Mouse (Mus musculus): ENCODE data around the gene Mthfsd. TPM values are rescaled to one million over a fixed set of nuclear protein-coding genes. Genes with fewer than 3 reads are reported as not detected.
"Not testable (repeated sequence)": the region's sequence is repeated elsewhere in the genome, so short reads cannot be mapped to it uniquely, and the experiment has no call there.

Gene Mthfsd
- polyA plus RNA-seq (2015; fragmentation: Nextera tagmentation; extraction: Ambion mirVana): 36.1 and 37.7 TPM in 2 replicates

DNA sequence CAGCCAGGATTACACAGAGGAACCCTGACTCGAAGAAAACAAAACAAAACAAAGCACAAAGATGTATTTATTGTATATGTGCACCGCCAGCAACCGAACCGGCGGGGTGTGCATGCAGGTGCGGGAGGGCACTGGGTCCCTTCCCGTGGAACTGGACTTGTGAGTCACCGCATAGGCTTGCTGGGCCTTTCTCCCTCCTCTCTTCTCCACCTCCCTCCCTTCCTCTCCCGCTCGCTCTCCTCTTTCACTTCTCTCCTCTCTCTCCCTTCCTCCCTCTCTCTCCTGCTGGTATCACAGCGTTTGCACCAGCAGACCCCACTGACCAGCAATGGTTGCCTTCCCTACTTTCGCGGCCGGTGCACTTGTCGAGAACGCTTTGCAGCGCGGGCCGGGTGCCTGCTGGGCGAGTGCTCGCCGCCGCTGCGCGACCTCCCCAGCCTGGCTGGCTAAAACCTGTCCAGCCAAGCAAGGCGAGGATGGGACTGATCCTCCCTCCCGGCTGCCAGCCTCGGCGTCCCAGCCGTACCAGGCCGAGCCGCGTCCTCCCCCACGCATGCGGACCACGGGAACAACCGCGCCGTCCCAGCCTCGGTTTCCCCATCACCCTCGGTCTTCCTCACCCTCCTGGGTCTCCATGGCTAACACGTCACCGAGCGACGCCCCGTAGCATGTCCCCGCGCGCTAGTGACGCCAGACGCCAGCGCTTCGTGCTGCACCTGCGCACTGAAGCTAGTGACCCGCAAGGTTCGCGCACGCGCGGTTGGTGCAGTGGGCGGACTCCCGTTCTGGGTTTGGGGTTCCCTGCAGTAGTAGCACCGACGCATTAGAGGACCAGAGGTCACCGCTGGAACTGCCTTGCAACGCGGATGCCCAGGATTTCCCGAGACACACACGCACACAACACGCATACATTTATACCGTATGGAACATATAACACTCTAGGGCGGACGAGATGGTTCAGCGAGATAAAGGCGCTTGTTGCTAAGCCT, at the start of gene Mthfsd:
Mthfsd (minus strand) TSS at position 725 of the 989 bp plus-strand sequence.
- Histone ChIP-seq H3K27ac (ENCODE audit: low read length) (peak within 1 kb of the TSS; percentile 86), H3K4me3 (ENCODE audit: low read depth, low read length) (peak within 1 kb of the TSS; percentile 84), H3K4me1 (ENCODE audit: insufficient read depth, low read depth, low read length) (no peaks in the 10 kb centered on the region; the same call in 1 of the 2 replicates), H3K4me2 (replicated peaks; ENCODE audit: low read depth, low read length) (peak within 1 kb of the TSS; percentile 90), H3K9me3 (ENCODE audit: low read length) (no peaks in the 10 kb centered on the region), H3K27me3 (replicated peaks; ENCODE audit: insufficient read depth, low read length) (no peaks in the 10 kb centered on the region), H3K9ac (replicated peaks; ENCODE audit: low read depth) (peak within 1 kb of the TSS; percentile 72), H3K36me3 (ENCODE audit: insufficient read depth, low read length) (0 out of 2 replicates have a peak, but pooled peaks cover 4% of the 10 kb centered on the region)
- TF ChIP-seq EP300 (IDR thresholded peaks at IDR 0.05): no peak
- TF ChIP-seq CTCF (IDR thresholded peaks at IDR 0.05): no peak
- ATAC-seq (peak; percentile 95), DNase-seq (ENCODE audit: low spot score) (peak; percentile 98)
- WGBS: 2% methylated on average over 74 of the region's 75 CpGs

DNA sequence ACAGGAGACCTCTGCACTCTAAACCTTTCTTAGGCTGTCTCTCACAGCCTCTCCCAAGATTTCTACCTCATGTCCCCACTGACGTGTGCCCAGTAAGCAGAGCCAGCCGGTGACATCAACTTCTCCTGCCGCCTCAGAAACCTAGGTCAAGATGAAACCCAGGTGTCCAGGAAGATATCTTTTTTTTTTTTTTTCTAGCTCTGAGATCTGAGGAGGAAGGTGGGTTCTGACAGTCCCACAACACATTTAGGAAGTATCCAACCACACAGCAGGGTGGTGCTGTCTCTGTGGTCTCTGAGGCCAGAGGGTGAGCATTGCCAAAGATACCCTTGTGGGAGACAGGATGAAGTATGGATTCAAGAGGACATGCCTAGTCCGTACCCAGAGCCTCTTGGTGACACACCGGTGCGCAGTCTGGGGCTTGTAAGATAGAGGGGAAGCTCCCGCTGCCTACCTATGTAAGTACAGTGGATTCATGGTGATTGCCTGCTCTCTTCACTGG, 48.8 kb upstream of the Mthfsd start:
- H3K9ac ChIP-seq (replicated peaks; ENCODE audit: low read depth): no peak overlapping the region
- H3K4me2 ChIP-seq (replicated peaks; ENCODE audit: low read depth, low read length): no peak overlapping the region
- TF ChIP-seq EP300 (IDR thresholded peaks at IDR 0.05) (no peak), CTCF (IDR thresholded peaks at IDR 0.05) (no peak)
- H3K4me1 ChIP-seq (ENCODE audit: insufficient read depth, low read depth, low read length): no peaks in the 10 kb centered on the region
- ATAC-seq (no peak), DNase-seq (ENCODE audit: low spot score) (no peak)
- H3K27me3 ChIP-seq (replicated peaks; ENCODE audit: insufficient read depth, low read length): no peaks in the 10 kb centered on the region
- H3K27ac ChIP-seq (ENCODE audit: low read length): no peak overlapping the region
- 90% methylated on average over 7 of the region's 7 CpGs for WGBS
- H3K9me3 ChIP-seq (ENCODE audit: low read length): no peaks in the 10 kb centered on the region
- no peak overlapping the region for H3K4me3 ChIP-seq (ENCODE audit: low read depth, low read length)
- H3K36me3 ChIP-seq (ENCODE audit: insufficient read depth, low read length): no peaks in the 10 kb centered on the region

DNA sequence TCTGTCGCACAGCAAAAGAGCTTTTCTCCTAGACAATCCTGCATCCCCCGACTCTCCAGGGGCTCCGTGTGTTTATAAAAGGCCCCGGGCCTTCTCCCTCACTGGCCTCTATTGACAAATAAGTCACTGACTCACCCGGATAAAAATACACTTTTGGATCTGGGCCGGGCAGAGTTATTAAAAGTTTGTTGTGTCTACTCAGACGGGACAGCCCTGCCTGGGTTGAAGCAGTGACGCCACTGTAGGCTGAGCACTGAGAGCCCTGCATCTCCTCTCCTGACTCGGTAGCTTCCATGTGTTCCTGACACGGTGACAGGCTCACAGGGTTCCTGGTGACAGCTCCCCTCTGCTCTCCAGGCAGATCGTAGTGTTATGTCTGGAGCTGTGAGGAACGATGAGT, 44.2 kb upstream of the Mthfsd start:
- TF ChIP-seq CTCF (IDR thresholded peaks at IDR 0.05) (no peak), EP300 (IDR thresholded peaks at IDR 0.05) (no peak; the same call in 1 of the 2 replicates)
- no peaks in the 10 kb centered on the region for H3K27me3 ChIP-seq (replicated peaks; ENCODE audit: insufficient read depth, low read length)
- ATAC-seq (peak; percentile 90), DNase-seq (ENCODE audit: low spot score) (peak; percentile 78)
- no peak overlapping the region for H3K27ac ChIP-seq (ENCODE audit: low read length)
- no peaks in the 10 kb centered on the region for H3K9me3 ChIP-seq (ENCODE audit: low read length)
- H3K4me3 ChIP-seq (ENCODE audit: low read depth, low read length): no peak overlapping the region
- 30% methylated on average over 12 of the region's 12 CpGs for WGBS
- no peak overlapping the region for H3K9ac ChIP-seq (replicated peaks; ENCODE audit: low read depth)
- no peaks in the 10 kb centered on the region for H3K4me1 ChIP-seq (ENCODE audit: insufficient read depth, low read depth, low read length)
- H3K4me2 ChIP-seq (replicated peaks; ENCODE audit: low read depth, low read length): no peak overlapping the region
- H3K36me3 ChIP-seq (ENCODE audit: insufficient read depth, low read length): no peaks in the 10 kb centered on the region

DNA sequence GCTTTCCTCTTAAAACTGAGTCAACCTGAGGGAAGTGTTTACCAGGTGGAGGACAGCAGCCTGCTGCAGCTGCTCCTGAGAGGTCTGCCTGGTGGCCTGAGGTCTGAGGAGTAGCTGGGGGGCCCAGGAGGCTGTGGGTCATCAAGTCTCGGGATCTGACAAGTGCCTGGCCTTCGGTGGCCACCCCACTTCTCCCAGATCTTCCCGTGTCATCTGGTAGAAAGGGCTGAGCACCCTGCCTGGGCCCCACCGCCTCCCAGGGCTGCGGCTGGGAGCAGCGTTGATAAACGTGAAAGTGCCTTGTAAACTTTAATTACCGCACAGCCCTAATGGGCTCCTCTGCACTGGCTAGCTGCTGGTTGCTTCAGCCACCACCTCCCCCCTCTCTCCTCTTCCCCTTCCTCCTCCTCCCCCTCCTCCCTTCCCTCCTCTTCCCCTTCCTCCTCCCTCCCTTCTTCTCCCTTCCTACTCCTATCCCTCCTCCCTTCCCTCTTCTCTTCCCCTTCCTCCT, 40.4 kb upstream of the Mthfsd start:
- Histone ChIP-seq H3K9ac (replicated peaks; ENCODE audit: low read depth) (no peak overlapping the region), H3K27ac (ENCODE audit: low read length) (no peak overlapping the region)
- no peak for DNase-seq (ENCODE audit: low spot score)

DNA sequence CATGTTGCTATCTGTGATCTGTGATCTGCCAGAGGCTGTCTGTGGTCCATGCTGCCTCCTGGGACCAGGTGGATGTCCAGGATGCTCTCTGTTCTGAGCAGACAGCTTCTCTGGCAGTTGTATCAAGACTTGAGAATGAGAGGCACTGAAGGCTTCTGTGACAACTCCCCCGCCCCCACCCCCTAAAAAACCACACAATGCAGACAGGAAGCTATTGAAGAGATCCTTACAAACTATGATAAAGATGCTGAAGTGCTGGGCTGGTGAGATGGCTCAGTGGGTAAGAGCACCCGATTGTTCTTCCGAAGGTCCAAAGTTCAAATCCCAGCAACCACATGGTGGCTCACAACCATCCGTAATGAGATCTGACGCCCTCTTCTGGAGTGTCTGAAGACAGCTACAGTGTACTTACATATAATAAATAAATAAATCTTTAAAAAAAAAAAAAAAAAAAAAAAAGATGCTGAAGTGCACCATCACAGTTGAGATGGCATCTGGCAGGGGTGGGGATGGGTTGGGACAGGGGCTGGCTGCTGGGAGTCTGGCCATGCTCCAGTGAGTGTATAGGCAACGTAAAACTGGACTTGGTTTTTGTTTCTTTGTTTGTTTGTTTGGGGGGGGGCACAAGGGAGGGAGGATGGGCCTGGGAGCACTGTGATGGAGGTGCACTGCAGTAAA, 37.4 kb upstream of the Mthfsd start:
- H3K4me1 ChIP-seq (ENCODE audit: insufficient read depth, low read depth, low read length); H3K27ac ChIP-seq (ENCODE audit: low read length); H3K36me3 ChIP-seq (ENCODE audit: insufficient read depth, low read length); H3K9me3 ChIP-seq (ENCODE audit: low read length); DNase-seq (ENCODE audit: low spot score); H3K9ac ChIP-seq (replicated peaks; ENCODE audit: low read depth); H3K27me3 ChIP-seq (replicated peaks; ENCODE audit: insufficient read depth, low read length); H3K4me2 ChIP-seq (replicated peaks; ENCODE audit: low read depth, low read length); H3K4me3 ChIP-seq (ENCODE audit: low read depth, low read length); ATAC-seq: not testable (repeated sequence)
- 63% methylated on average over 4 of the region's 6 CpGs for WGBS

More for the DNA sequence above, 40.4 kb upstream of the Mthfsd start:
- ATAC-seq: no peak
- WGBS: 11% methylated on average over 8 of the region's 8 CpGs
- H3K4me1 ChIP-seq (ENCODE audit: insufficient read depth, low read depth, low read length): no peaks in the 10 kb centered on the region
- H3K9me3 ChIP-seq (ENCODE audit: low read length): no peaks in the 10 kb centered on the region
- H3K4me3 ChIP-seq (ENCODE audit: low read depth, low read length): no peak overlapping the region
- TF ChIP-seq EP300 (IDR thresholded peaks at IDR 0.05) (no peak), CTCF (IDR thresholded peaks at IDR 0.05) (no peak)
- H3K36me3 ChIP-seq (ENCODE audit: insufficient read depth, low read length): no peaks in the 10 kb centered on the region
- no peak overlapping the region for H3K4me2 ChIP-seq (replicated peaks; ENCODE audit: low read depth, low read length)
- no peaks in the 10 kb centered on the region for H3K27me3 ChIP-seq (replicated peaks; ENCODE audit: insufficient read depth, low read length)

DNA sequence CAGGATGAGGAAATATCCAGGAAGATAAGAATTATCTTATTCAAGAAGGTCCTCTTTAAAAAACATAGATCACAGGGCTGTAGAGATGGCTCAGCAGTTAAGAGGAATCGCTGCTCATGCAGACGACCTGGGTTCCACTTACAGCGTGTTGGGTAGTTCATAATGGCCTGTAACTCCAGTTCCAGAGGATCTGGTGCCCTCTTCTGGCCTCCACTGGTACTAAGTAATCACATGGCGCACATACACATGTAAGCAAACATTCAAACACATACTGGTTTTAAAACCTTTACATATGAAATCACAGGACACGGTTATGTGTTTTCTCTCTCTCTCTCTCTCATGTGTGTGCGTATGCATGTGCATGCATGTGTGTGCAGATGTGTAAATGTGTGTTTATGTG, 28.7 kb upstream of the Mthfsd start:
- ATAC-seq: no peak
- Histone ChIP-seq H3K4me2 (replicated peaks; ENCODE audit: low read depth, low read length) (no peak overlapping the region), H3K27me3 (replicated peaks; ENCODE audit: insufficient read depth, low read length) (no peaks in the 10 kb centered on the region), H3K27ac (ENCODE audit: low read length) (no peak overlapping the region), H3K4me1 (ENCODE audit: insufficient read depth, low read depth, low read length) (no peaks in the 10 kb centered on the region), H3K9ac (replicated peaks; ENCODE audit: low read depth) (no peak overlapping the region), H3K9me3 (ENCODE audit: low read length) (no peaks in the 10 kb centered on the region), H3K36me3 (ENCODE audit: insufficient read depth, low read length) (no peaks in the 10 kb centered on the region), H3K4me3 (ENCODE audit: low read depth, low read length) (no peak overlapping the region)
- no peak for DNase-seq (ENCODE audit: low spot score)
- WGBS: 93% methylated on average over 6 of the region's 6 CpGs
- TF ChIP-seq CTCF (IDR thresholded peaks at IDR 0.05) (no peak), EP300 (IDR thresholded peaks at IDR 0.05) (no peak)
